Mouse (Mus musculus) limb, embryonic 10.5 days (tissue): ENCODE data around the gene Echdc2. TPM values are rescaled to one million over a fixed set of nuclear protein-coding genes. Genes with fewer than 3 reads are reported as not detected.

Experiments
- DNase-seq: peaks from one replicate; pipeline ENCODE4 v3.0.0-alpha.2; 2017; ENCODE audit warnings: low spot score
- H3K27ac ChIP-seq: fragments of 300-500 bp; sonication (generic); 2 replicates; pipeline ENCODE4 v1.5.1; 2016; ENCODE audit warnings: mild to moderate bottlenecking
- H3K27me3 ChIP-seq: fragments of 300-500 bp; sonication (generic); 2 replicates; pipeline ENCODE4 v1.6.1; 2016; ENCODE audit warnings: low read depth, mild to moderate bottlenecking; ENCODE audit not compliant: poor library complexity, severe bottlenecking
- H3K36me3 ChIP-seq: fragments of 300-500 bp; sonication (generic); 2 replicates; pipeline ENCODE4 v1.6.1; 2016; ENCODE audit warnings: mild to moderate bottlenecking, moderate library complexity
- H3K4me1 ChIP-seq: fragments of 300-500 bp; sonication (generic); 2 replicates; pipeline ENCODE4 v1.6.1; 2016
- H3K4me3 ChIP-seq: fragments of 300-500 bp; sonication (generic); 2 replicates; pipeline ENCODE4 v1.5.1; 2016; ENCODE audit warnings: mild to moderate bottlenecking, moderate library complexity
- H3K9me3 ChIP-seq: fragments of 300-500 bp; sonication (generic); replicated peaks from 2 replicates; pipeline ENCODE4 v1.6.1; 2016; ENCODE audit warnings: mild to moderate bottlenecking
- WGBS: fragments of 180-500 bp; shearing (Covaris S2); methylation state at CpG from one replicate; pipeline ENCODE4 v1.1.7; 2016; 5-methylcytosine and 5-hydroxymethylcytosine counted together
- polyA plus RNA-seq: library from polyadenylated mRNA; unstranded; fragments of >200 nt; fragmentation: Nextera tagmentation; extraction: Ambion mirVana; gene quantifications from 2 replicates; pipeline ENCODE4 v1.2.1, GENCODE M21; 2016

Echdc2 gene
- polyA plus RNA-seq, 1 experiment from 2014 or later, result 32.9 TPM

GRCm38 (mm10) chr4:108219019-108219418 lies 53.8 kb downstream of the Echdc2 start:
- Histone ChIP-seq H3K9me3 (no peaks in the 10 kb centered on the region), H3K27me3 (peaks cover 61% of the 10 kb centered on the region), H3K27ac (no peak overlapping the region), H3K4me3 (no peak overlapping the region), H3K36me3 (no peaks in the 10 kb centered on the region), H3K4me1 (peaks cover 13% of the 10 kb centered on the region)
- WGBS, result 4% methylated on average over 9 of the region's 9 CpGs
- DNase-seq, result peak; percentile 61

DNA sequence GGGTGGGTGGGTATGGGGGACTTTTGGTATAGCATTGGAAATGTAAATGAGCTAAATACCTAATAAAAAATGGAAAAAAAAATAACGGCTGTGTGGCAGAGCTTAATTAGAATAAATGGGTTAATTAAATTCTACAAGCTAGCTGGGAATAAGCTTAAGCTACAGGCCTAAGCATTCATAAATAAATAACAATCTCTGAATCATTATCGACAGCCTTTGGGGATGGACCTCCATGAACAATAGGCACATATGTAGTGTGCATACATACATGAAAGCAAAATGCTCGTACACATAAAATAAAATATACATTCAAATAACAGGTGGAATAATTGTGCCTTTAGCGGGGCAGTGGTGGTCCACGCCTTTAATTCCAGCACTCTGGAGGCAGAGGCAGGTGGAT lies 57.3 kb downstream of the Echdc2 start:
- 94% methylated on average over 5 of the region's 5 CpGs for WGBS
- Histone ChIP-seq H3K4me1 (peaks cover 12% of the 10 kb centered on the region), H3K27me3 (peaks cover 34% of the 10 kb centered on the region), H3K36me3 (no peaks in the 10 kb centered on the region), H3K9me3 (no peaks in the 10 kb centered on the region), H3K27ac (no peak overlapping the region), H3K4me3 (no peak overlapping the region)
- DNase-seq, result no peak

GRCm38 (mm10) chr4:108225341-108225872 lies 60.2 kb downstream of the Echdc2 start:
- Histone ChIP-seq H3K4me3 (no peak overlapping the region), H3K36me3 (no peaks in the 10 kb centered on the region), H3K4me1 (0 out of 2 replicates have a peak, but pooled peaks cover 3% of the 10 kb centered on the region), H3K27ac (no peak overlapping the region), H3K27me3 (peaks cover 7% of the 10 kb centered on the region; the same call in 1 of the 2 replicates), H3K9me3 (no peaks in the 10 kb centered on the region)
- WGBS, result 33% methylated on average over 3 of the region's 3 CpGs
- no peak for DNase-seq

Other genes starting within 250 kb of the Echdc2 start
- gene Cpt2, start 241.8 kb upstream of the Echdc2 start, polyA plus RNA-seq, result 39.7 and 41.6 TPM in 2 replicates
- not detected in 2 replicates for gene Slc1a7, start 197.1 kb upstream of the Echdc2 start, polyA plus RNA-seq
- 0.16 and 0.33 TPM in 2 replicates for gene Podn, start 69.0 kb upstream of the Echdc2 start, polyA plus RNA-seq
- gene Scp2, start 20.4 kb upstream of the Echdc2 start, polyA plus RNA-seq, result 138 TPM in 2 replicates
- gene Zyg11a, start 52.6 kb downstream of the Echdc2 start, polyA plus RNA-seq, result 0.13 TPM in 1 of 2 replicates, not detected in the other
- 11.9 and 13.6 TPM in 2 replicates for gene Zyg11b, start 135.7 kb downstream of the Echdc2 start, polyA plus RNA-seq
- gene Coa7, start 162.7 kb downstream of the Echdc2 start, polyA plus RNA-seq, result 68.2 and 71.3 TPM in 2 replicates
- gene Shisal2a, start 217.9 kb downstream of the Echdc2 start, polyA plus RNA-seq, result 1.5 and 5.6 TPM in 2 replicates
- 40.6 and 44.3 TPM in 2 replicates for gene Gpx7, start 241.5 kb downstream of the Echdc2 start, polyA plus RNA-seq